ENCODE assay signal across 17 mouse cellular contexts in genomic region chr10:31551362-31551761, GRCm38 (mm10). TPM values are rescaled to one million over a fixed set of nuclear protein-coding genes. Genes with fewer than 3 reads are reported as not detected.
DNase-seq lines count a peak whose midpoint lies in the region; ATAC-seq and TF ChIP-seq lines count a peak whose summit lies in the region.
"Had no signal": no experiment of that assay in that cellular context is flagged by ENCODE, and none has a peak within 500 bp of the region (broad histone marks: within the 10 kb centered on the region; RNA-seq: fewer than 3 reads in every experiment).

No protein-coding gene starts in this region.

- TF ChIP-seq POLR2A in liver, adult 2 months (IDR thresholded peaks at IDR 0.05; ENCODE audit: extremely low read depth, insufficient read depth, low read length): no peak
- no peak for TF ChIP-seq POLR2A in brain, embryonic 14.5 days (IDR thresholded peaks at IDR 0.05; ENCODE audit: borderline replicate concordance, extremely low read depth, insufficient read depth, insufficient read length, poor library complexity, severe bottlenecking)

- TF ChIP-seq CTCF in liver, adult 2 months (IDR thresholded peaks at IDR 0.05; ENCODE audit: low read depth, low read length): no peak
- no peak for TF ChIP-seq CTCF in brain, embryonic 14.5 days (IDR thresholded peaks at IDR 0.05; ENCODE audit: borderline replicate concordance, extremely low read depth, insufficient read depth, insufficient read length)

- H3K4me3 ChIP-seq in liver, adult 2 months (ENCODE audit: insufficient read depth, low read depth, low read length): peak overlapping the region; percentile 33; the same call in 1 of the 2 replicates
- no peak overlapping the region for H3K4me3 ChIP-seq in hindbrain, embryonic 15.5 days
- H3K4me3 ChIP-seq: erythroblast, embryonic 14.5 days; heart, embryonic 15.5 days; left cerebral cortex, adult 2 months; limb, embryonic 12.5 days had no signal

- no peaks in the 10 kb centered on the region for H3K27me3 ChIP-seq in liver, adult 2 months (ENCODE audit: control insufficient read depth, insufficient read depth, low read length)
- H3K27me3 ChIP-seq in hindbrain, embryonic 15.5 days: no peaks in the 10 kb centered on the region
- H3K27me3 ChIP-seq: heart, embryonic 15.5 days; limb, embryonic 12.5 days had no signal

- no peak overlapping the region for H3K4me2 ChIP-seq in hindbrain, embryonic 15.5 days
- H3K4me2 ChIP-seq: heart, embryonic 15.5 days; limb, embryonic 12.5 days had no signal

- peaks cover 3% of the 10 kb centered on the region; the same call in 1 of the 2 replicates for H3K4me1 ChIP-seq in liver, adult 2 months (ENCODE audit: control insufficient read depth, insufficient read depth, low read length)
- H3K4me1 ChIP-seq in hindbrain, embryonic 15.5 days (replicated peaks): 0 out of 2 replicates have a peak, but pooled peaks cover 4% of the 10 kb centered on the region
- H3K4me1 ChIP-seq: heart, embryonic 15.5 days; limb, embryonic 12.5 days had no signal

- H3K9ac ChIP-seq in liver, adult 2 months (ENCODE audit: low read depth, low read length): peak overlapping the region; percentile 53
- H3K9ac ChIP-seq in hindbrain, embryonic 15.5 days: no peak overlapping the region
- H3K9ac ChIP-seq: heart, embryonic 15.5 days; limb, embryonic 12.5 days had no signal

- ATAC-seq in hindbrain, embryonic 15.5 days (ENCODE audit: low FRiP score, low read depth): peak; percentile 65

- H3K36me3 ChIP-seq in liver, adult 2 months (ENCODE audit: control insufficient read depth, insufficient read depth, low read length): no peaks in the 10 kb centered on the region
- no peaks in the 10 kb centered on the region for H3K36me3 ChIP-seq in hindbrain, embryonic 15.5 days
- H3K36me3 ChIP-seq: heart, embryonic 15.5 days; limb, embryonic 12.5 days had no signal

- 28% methylated on average over 1 of the region's 1 CpGs for WGBS in liver, adult 2 months
- WGBS in hindbrain, embryonic 15.5 days: 59% methylated on average over 1 of the region's 1 CpGs

- peak overlapping the region; percentile 91 for H3K27ac ChIP-seq in liver, adult 2 months (replicated peaks; ENCODE audit: insufficient read depth, low read depth, low read length)
- no peak overlapping the region for H3K27ac ChIP-seq in hindbrain, embryonic 15.5 days (replicated peaks)
- H3K27ac ChIP-seq: heart, embryonic 15.5 days; left cerebral cortex, adult 2 months; limb, embryonic 12.5 days had no signal

- H3K79me2 ChIP-seq in liver, adult 2 months (ENCODE audit: control insufficient read depth, insufficient read depth, low read length): peaks cover 20% of the 10 kb centered on the region; the same call in 1 of the 2 replicates

- no peaks in the 10 kb centered on the region for H3K9me3 ChIP-seq in hindbrain, embryonic 15.5 days
- H3K9me3 ChIP-seq: heart, embryonic 15.5 days; limb, embryonic 12.5 days had no signal

- DNase-seq in liver, adult 2 months (ENCODE audit: extremely low read depth, low read depth, low spot score): no peak
- DNase-seq in liver: no peak
- DNase-seq in brain, embryonic 14.5 days (ENCODE audit: low read depth): peak; percentile 87
- peak; percentile 3 for DNase-seq in retina, adult 2 months (ENCODE audit: low read depth, low spot score)
- no peak for DNase-seq in thymus, adult 18-20 months
- no peak for DNase-seq in kidney, postnatal 14 days
- no peak for DNase-seq in layer of hippocampus, adult 11-12 months (ENCODE audit: low spot score)
- DNase-seq: adrenal gland, postnatal 14 days; cerebellum, adult 9-11 months; heart, adult 11 months; lung, adult 18-20 months; lung, postnatal 4 days had no signal

RNA-seq across cellular contexts. Expression of gene Rnf217, which starts 57.6 kb away (rescaled TPM):
- 7.8 and 8.0 TPM in 2 replicates for total RNA-seq in liver, adult 2 months (2014; rRNA removed)
- 2.4 and 3.5 TPM in 2 replicates for polyA plus RNA-seq in liver, adult 2 months (2012; rRNA removed)
- polyA plus RNA-seq in brain, embryonic 14.5 days (2012; rRNA removed): 3.7 and 4.7 TPM in 2 replicates
- 1.7 and 1.9 TPM in 2 replicates for polyA plus RNA-seq in hindbrain, embryonic 15.5 days (2015; fragmentation: Nextera tagmentation; extraction: Ambion mirVana)
- polyA plus RNA-seq: erythroblast, embryonic 14.5 days had no signal

Comparison
In these comparisons a context has a peak if more than half of its experiments do, and no peak if none do; other contexts are left out.
1. DNase-seq: peak in brain, embryonic 14.5 days (single experiment) and retina, adult 2 months (single experiment); none in liver, adult 2 months (single experiment), liver (single experiment), thymus, adult 18-20 months (0 of 2), kidney, postnatal 14 days (single experiment) and layer of hippocampus, adult 11-12 months (single experiment).